Mouse (Mus musculus): ENCODE data around the gene Aes.

DNA sequence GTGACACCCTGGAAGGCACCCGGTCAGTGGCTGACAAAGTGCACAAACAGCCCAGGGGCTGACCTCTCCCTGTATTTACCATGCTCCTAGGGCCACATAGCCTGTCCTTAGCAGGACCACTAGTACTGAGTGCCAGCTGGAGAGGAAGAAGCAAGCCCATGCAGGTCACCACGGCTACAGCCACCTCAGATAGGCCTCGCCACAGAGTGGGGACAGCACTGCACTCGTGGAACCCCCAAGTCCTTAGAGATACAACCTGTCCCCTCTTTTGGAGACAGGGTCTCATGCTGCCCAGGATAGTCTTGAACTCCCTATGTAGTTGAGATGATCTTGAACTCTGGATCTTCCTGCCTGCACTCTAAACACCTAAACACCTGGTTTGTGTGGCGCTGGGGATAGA is 17.9 kb upstream of the Aes start:
- TF ChIP-seq CTCF (IDR thresholded peaks at IDR 0.05; ENCODE audit: borderline replicate concordance, control insufficient read depth, extremely low read depth, insufficient read depth, low read length, poor library complexity) = no peak
- TF ChIP-seq POLR2A (IDR thresholded peaks at IDR 0.05; ENCODE audit: control insufficient read depth, extremely low read depth, insufficient read depth, low read length, poor library complexity) = no peak

Measured in thymus, adult 2 months (tissue).